Mouse (Mus musculus): ENCODE measurements at regions not wholly inside any gene's neighbourhood (a gene's known extent, or its start where the extent isn't known, plus 50 kb on each side); places are given as distances from the start of the nearest gene placed in this dataset.
A peak's percentile ranks its signal among the peaks of the same experiment; 100 is the strongest.

DNA sequence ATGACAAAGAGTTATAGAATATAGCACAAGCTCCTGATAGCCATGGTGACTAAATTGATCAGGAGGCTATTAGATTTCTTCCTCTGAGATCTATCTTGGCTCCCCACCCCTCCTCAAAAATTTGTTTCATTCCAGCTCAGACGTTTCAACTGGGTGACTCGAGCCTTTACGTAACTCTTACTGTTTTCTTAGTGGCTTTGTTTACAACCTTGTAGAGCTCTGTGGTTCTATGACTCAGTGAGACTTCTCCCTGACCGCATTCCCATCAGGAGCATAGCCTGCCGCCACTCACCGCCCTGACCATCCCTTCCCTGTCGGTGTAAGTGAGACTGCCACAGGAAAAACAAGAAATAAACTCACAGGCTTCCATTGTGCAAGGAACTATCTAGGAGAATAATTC lies 464.3 kb downstream of the Zfp704 start:
- no peak for DNase-seq
- Histone ChIP-seq H3K4me1 (ENCODE audit: control insufficient read depth, insufficient read depth, low read length) (no peaks in the 10 kb centered on the region), H3K4me3 (replicated peaks; ENCODE audit: extremely low read depth, low read depth, low read length) (no peak overlapping the region)
- WGBS = 69% methylated on average over 7 of the region's 7 CpGs
- TF ChIP-seq CTCF (IDR thresholded peaks at IDR 0.05; ENCODE audit: insufficient read depth, low read length) (no peak), POLR2A (IDR thresholded peaks at IDR 0.05; ENCODE audit: borderline replicate concordance, extremely low read depth, low read depth, low read length) (no peak)

- DNase-seq = no peak
- Histone ChIP-seq H3K4me3 (replicated peaks; ENCODE audit: extremely low read depth, low read depth, low read length) (no peak overlapping the region), H3K4me1 (ENCODE audit: control insufficient read depth, insufficient read depth, low read length) (no peaks in the 10 kb centered on the region)
- TF ChIP-seq CTCF (IDR thresholded peaks at IDR 0.05; ENCODE audit: insufficient read depth, low read length) = no peak
- TF ChIP-seq POLR2A (IDR thresholded peaks at IDR 0.05; ENCODE audit: borderline replicate concordance, extremely low read depth, low read depth, low read length) = no peak
- WGBS = 68% methylated on average over 5 of the region's 5 CpGs
Measured at GRCm38 (mm10) chr3:9141836-9142235, 468.0 kb downstream of the Zfp704 start.

DNA sequence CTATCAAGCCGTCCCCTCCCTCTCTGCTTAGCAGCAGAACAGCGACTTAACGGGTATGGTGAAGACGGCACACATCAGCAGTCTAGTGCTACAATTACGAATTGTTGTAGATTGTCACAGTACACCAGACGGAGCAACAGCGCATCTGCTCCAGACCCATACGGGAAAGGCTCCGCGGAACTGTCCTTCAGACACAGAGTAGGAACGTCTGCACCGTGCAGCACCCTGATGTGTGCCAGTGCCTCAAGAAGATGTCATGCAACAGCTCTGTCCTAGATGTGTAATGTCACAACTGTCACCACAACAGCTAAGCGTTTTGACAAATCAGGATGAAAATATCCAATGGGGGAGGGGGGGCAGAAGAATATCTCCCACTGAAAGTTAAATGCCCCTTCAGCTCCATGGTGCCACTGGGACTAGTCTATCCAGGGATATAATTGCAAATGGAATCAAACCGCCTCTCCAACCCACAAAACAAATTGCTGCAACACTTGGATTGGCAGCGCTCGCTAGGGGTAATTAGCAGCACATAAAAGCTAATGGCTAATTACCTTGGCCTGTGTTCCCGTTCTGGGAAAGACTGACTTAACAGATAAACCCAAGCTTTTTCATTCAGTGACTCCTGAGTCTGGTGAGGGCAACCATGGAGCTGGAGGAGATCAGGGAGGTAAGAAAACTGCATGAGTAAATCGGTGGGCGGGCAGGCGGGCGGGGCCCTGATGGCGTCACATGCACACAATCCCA lies 472.6 kb downstream of the Zfp704 start:
- 86% methylated on average over 22 of the region's 22 CpGs for WGBS
- TF ChIP-seq CTCF (IDR thresholded peaks at IDR 0.05; ENCODE audit: insufficient read depth, low read length) (no peak), POLR2A (IDR thresholded peaks at IDR 0.05; ENCODE audit: borderline replicate concordance, extremely low read depth, low read depth, low read length) (no peak)
- Histone ChIP-seq H3K4me1 (ENCODE audit: control insufficient read depth, insufficient read depth, low read length) (no peaks in the 10 kb centered on the region), H3K4me3 (replicated peaks; ENCODE audit: extremely low read depth, low read depth, low read length) (no peak overlapping the region)
- DNase-seq = no peak

DNA sequence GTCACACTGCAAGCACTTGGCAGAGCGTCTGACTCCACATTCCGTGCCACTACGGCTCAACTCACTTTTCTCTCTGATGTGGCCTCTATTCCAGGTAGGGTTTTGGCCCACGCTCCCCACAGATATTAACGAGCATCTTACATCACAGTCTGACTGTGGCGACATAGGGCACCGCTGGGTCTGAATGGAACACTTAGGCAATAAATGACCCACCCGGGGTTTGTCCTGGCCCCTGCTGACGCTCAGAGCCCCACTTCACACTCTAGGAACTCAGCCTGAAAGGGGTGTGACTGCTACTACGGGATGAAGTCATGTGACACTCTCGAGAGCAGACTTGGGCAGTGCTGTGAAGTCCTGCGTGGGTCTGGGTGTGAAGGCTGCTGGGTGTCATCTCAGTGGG lies 475.9 kb downstream of the Zfp704 start:
- WGBS = 57% methylated on average over 12 of the region's 12 CpGs
- H3K4me3 ChIP-seq (replicated peaks; ENCODE audit: extremely low read depth, low read depth, low read length) = no peak overlapping the region

DNA sequence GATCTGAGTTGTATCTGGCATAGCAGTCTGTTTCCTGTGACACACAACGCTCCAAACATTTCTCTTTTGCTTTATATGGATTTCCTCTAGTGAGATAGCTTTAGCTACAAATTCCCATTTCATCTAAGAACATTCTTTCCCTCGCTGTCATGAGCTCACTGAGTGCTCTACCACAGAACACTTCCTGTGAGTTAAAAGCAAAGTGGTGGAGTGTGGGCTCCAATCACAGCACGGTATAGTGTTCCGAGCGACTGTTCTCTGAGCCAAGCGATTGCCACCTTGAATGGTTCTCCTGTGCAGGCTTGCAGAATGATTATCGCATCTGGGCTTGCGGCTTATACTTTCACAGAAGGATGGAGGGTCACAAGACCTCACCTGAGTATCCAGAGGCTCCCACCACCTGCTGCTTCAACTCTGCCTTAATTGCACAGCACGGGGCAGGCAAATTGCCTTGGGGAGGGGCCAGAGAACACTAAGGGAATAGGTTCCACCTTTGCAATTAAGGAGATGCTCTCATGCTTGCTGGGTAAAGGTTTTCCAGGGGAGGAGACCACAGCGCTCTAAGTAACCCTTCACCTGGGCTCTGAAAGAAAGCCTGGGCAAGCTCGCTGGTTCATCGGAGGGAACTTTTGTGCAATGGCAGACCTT lies 477.7 kb downstream of the Zfp704 start:
- TF ChIP-seq POLR2A (IDR thresholded peaks at IDR 0.05; ENCODE audit: borderline replicate concordance, extremely low read depth, low read depth, low read length) (no peak), CTCF (IDR thresholded peaks at IDR 0.05; ENCODE audit: insufficient read depth, low read length) (no peak)
- DNase-seq = no peak
- Histone ChIP-seq H3K4me1 (ENCODE audit: control insufficient read depth, insufficient read depth, low read length) (no peaks in the 10 kb centered on the region), H3K4me3 (replicated peaks; ENCODE audit: extremely low read depth, low read depth, low read length) (no peak overlapping the region)
- 65% methylated on average over 12 of the region's 12 CpGs for WGBS

More for the DNA sequence above, 475.9 kb downstream of the Zfp704 start:
- DNase-seq = no peak
- no peaks in the 10 kb centered on the region for H3K4me1 ChIP-seq (ENCODE audit: control insufficient read depth, insufficient read depth, low read length)
- TF ChIP-seq CTCF (IDR thresholded peaks at IDR 0.05; ENCODE audit: insufficient read depth, low read length) (no peak), POLR2A (IDR thresholded peaks at IDR 0.05; ENCODE audit: borderline replicate concordance, extremely low read depth, low read depth, low read length) (no peak)

DNA sequence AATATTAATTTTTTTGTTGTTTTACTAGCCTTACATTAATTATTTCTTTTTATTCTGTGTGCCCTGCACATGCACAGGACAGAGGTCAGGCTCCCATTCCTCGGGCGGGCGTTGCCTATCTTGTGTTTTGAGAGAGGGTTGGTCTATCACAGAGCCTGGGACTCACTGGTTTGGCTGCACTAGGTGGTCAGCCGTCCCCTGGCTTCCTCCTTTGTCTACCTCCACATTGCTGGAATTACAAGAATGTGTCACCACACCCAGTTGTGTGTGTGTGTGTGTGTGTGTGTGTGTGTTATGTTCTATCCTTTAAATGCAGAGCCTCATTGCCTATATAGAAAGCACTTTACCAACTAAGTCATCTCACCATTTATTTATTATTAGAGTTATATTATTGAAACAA lies 478.5 kb downstream of the Zfp704 start:
- DNase-seq = no peak
- TF ChIP-seq CTCF (IDR thresholded peaks at IDR 0.05; ENCODE audit: insufficient read depth, low read length) (no peak), POLR2A (IDR thresholded peaks at IDR 0.05; ENCODE audit: borderline replicate concordance, extremely low read depth, low read depth, low read length) (no peak)
- no peak overlapping the region for H3K4me3 ChIP-seq (replicated peaks; ENCODE audit: extremely low read depth, low read depth, low read length)
- no peaks in the 10 kb centered on the region for H3K4me1 ChIP-seq (ENCODE audit: control insufficient read depth, insufficient read depth, low read length)
- 67% methylated on average over 4 of the region's 4 CpGs for WGBS

DNA sequence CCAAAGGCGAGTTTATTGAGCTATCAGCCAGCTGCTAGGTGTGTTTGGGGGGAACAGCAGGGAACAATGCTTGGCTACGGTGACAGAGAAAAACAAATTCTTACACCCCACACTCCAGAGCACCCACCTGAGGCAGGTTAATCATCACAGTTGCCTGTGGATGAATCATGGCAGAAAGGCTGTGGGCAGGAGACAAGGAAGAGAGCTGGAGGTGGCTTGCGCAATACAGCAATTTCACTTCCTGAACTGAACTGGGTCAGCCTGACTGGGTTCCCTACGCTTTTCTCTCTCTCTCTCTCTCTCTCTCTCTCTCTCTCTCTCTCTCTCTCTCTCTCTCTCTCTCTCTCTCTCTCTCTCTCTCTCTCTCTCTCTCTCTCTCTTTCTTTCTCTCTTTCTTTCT lies 481.5 kb downstream of the Zfp704 start:
- H3K4me1 ChIP-seq (ENCODE audit: control insufficient read depth, insufficient read depth, low read length) = no peaks in the 10 kb centered on the region
- DNase-seq = peak; percentile 10
- 69% methylated on average over 4 of the region's 4 CpGs for whole genome bisulfite sequencing
- TF ChIP-seq POLR2A (IDR thresholded peaks at IDR 0.05; ENCODE audit: borderline replicate concordance, extremely low read depth, low read depth, low read length) = no peak
- TF ChIP-seq CTCF (IDR thresholded peaks at IDR 0.05; ENCODE audit: insufficient read depth, low read length) = no peak
- no peak overlapping the region for H3K4me3 ChIP-seq (replicated peaks; ENCODE audit: extremely low read depth, low read depth, low read length)

GRCm38 (mm10) chr3:9123079-9123478 lies 486.8 kb downstream of the Zfp704 start:
- Histone ChIP-seq H3K4me1 (ENCODE audit: control insufficient read depth, insufficient read depth, low read length) (no peaks in the 10 kb centered on the region), H3K4me3 (replicated peaks; ENCODE audit: extremely low read depth, low read depth, low read length) (no peak overlapping the region)
- WGBS = 49% methylated on average over 5 of the region's 5 CpGs
- DNase-seq = no peak
- TF ChIP-seq POLR2A (IDR thresholded peaks at IDR 0.05; ENCODE audit: borderline replicate concordance, extremely low read depth, low read depth, low read length) (no peak), CTCF (IDR thresholded peaks at IDR 0.05; ENCODE audit: insufficient read depth, low read length) (no peak)

- no peak for DNase-seq
- Histone ChIP-seq H3K4me1 (ENCODE audit: control insufficient read depth, insufficient read depth, low read length) (no peaks in the 10 kb centered on the region), H3K4me3 (replicated peaks; ENCODE audit: extremely low read depth, low read depth, low read length) (no peak overlapping the region)
- TF ChIP-seq CTCF (IDR thresholded peaks at IDR 0.05; ENCODE audit: insufficient read depth, low read length) (no peak), POLR2A (IDR thresholded peaks at IDR 0.05; ENCODE audit: borderline replicate concordance, extremely low read depth, low read depth, low read length) (no peak)
- WGBS = 88% methylated on average over 3 of the region's 3 CpGs
Measured at GRCm38 (mm10) chr3:9117913-9118312, 492.0 kb downstream of the Zfp704 start.

GRCm38 (mm10) chr3:9113410-9113809 lies 496.5 kb downstream of the Zfp704 start:
- 62% methylated on average over 5 of the region's 5 CpGs for WGBS
- no peaks in the 10 kb centered on the region for H3K4me1 ChIP-seq (ENCODE audit: control insufficient read depth, insufficient read depth, low read length)
- DNase-seq = no peak
- TF ChIP-seq CTCF (IDR thresholded peaks at IDR 0.05; ENCODE audit: insufficient read depth, low read length) (no peak), POLR2A (IDR thresholded peaks at IDR 0.05; ENCODE audit: borderline replicate concordance, extremely low read depth, low read depth, low read length) (no peak)
- H3K4me3 ChIP-seq (replicated peaks; ENCODE audit: extremely low read depth, low read depth, low read length) = no peak overlapping the region
